Mouse (Mus musculus) layer of hippocampus, adult 18-20 months (tissue): ENCODE data around the gene Eif2a. TPM values are rescaled to one million over a fixed set of nuclear protein-coding genes. Genes with fewer than 3 reads are reported as not detected.

Source experiments
- total RNA-seq, 2 experiments: library from RNA; stranded (reverse); gene quantifications; 2 replicates each; pipeline ENCODE4 v1.2.3; 2021

The Eif2a gene
- total RNA-seq, 2 experiments from 2014 or later = 44.1 to 48.3 TPM

Other genes with a start within 250 kb of the Eif2a start
- gene Tsc22d2, start 111.1 kb upstream of the Eif2a start, total RNA-seq = 10 to 100 TPM; 41.0 to 43.1 TPM
- 10 to 100 TPM; 21.8 to 22.5 TPM for gene Serp1, start 71 bp downstream of the Eif2a start, total RNA-seq
- 100 to 1,000 TPM; 146 to 147 TPM for gene Selenot, start 50.8 kb downstream of the Eif2a start, total RNA-seq
- under 1 TPM; 0.74 to 0.86 TPM for gene Erich6, start 111.4 kb downstream of the Eif2a start, total RNA-seq
- gene Siah2, start 166.6 kb downstream of the Eif2a start, total RNA-seq = 10 to 100 TPM; 17.4 to 17.5 TPM